16 mouse cellular contexts compared by ENCODE assay signal in the genomic region with DNA sequence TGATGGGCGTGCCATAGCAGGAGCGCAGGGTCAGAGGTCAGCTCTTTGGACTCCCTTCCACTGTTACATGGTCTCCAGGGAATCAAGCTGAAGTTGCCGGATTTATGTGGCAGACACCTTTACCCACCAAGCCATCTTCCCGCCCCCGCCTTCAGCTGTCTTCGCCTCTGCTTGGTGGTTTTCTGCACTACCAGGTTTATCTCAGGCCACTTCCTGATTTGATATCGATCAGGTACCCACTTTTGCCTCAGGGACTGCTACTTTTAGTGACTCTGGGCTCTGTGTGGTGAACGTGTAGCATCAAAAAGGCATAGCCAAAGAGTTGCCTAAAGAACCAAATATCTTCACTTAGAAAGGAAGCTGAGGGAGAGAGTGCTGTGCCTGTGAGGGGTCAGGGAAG.
DNase-seq lines count a peak whose midpoint lies in the region; ATAC-seq and TF ChIP-seq lines count a peak whose summit lies in the region.
"Had no signal": no experiment of that assay in that cellular context is flagged by ENCODE, and none has a peak within 500 bp of the region (broad histone marks: within the 10 kb centered on the region; RNA-seq: fewer than 3 reads in every experiment).

No protein-coding gene starts in this region.

- no peak for ATAC-seq in midbrain, embryonic 11.5 days (ENCODE audit: low FRiP score)
- no peak for ATAC-seq in stomach, postnatal 0 days (ENCODE audit: low FRiP score, low TSS enrichment)
- ATAC-seq: inflammation-experienced regulatory T-cells, adult 6 months had no signal

- intact Hi-C loops in gastrocnemius, adult 2 months (cut with DNase I), result no loop called here
- intact Hi-C loops in gastrocnemius, postnatal 14 days (cut with DNase I; ENCODE audit: low total_unique reads), result no loop called here

- H3K36me3 ChIP-seq in midbrain, embryonic 10.5 days, result peaks cover 29% of the 10 kb centered on the region
- H3K36me3 ChIP-seq in midbrain, embryonic 11.5 days (ENCODE audit: control insufficient read depth, insufficient read depth, low read length), result no peaks in the 10 kb centered on the region
- no peaks in the 10 kb centered on the region for H3K36me3 ChIP-seq in macrophage (ENCODE audit: inconsistent target)
- H3K36me3 ChIP-seq in stomach, postnatal 0 days (ENCODE audit: control insufficient read depth, insufficient read depth, low read length), result peaks cover 2% of the 10 kb centered on the region; the same call in 1 of the 2 replicates
- H3K36me3 ChIP-seq: midbrain, embryonic 12.5 days had no signal

- TF ChIP-seq EP300 in stomach, postnatal 0 days (optimal IDR thresholded peaks at IDR 0.05), result no peak

- H3K9me3 ChIP-seq in midbrain, embryonic 10.5 days (replicated peaks), result no peaks in the 10 kb centered on the region
- H3K9me3 ChIP-seq in midbrain, embryonic 11.5 days (ENCODE audit: control insufficient read depth, low read length), result no peaks in the 10 kb centered on the region
- no peaks in the 10 kb centered on the region for H3K9me3 ChIP-seq in stomach, postnatal 0 days (ENCODE audit: control insufficient read depth, low read length)
- H3K9me3 ChIP-seq: midbrain, embryonic 12.5 days had no signal

- no peak overlapping the region for H3K4me3 ChIP-seq in gastrocnemius, adult 2 months
- no peak overlapping the region for H3K4me3 ChIP-seq in midbrain, embryonic 10.5 days
- no peak overlapping the region for H3K4me3 ChIP-seq in midbrain, embryonic 11.5 days (ENCODE audit: low read depth, low read length)
- H3K4me3 ChIP-seq in macrophage (ENCODE audit: inconsistent target), result no peak overlapping the region
- no peak overlapping the region for H3K4me3 ChIP-seq in stomach, postnatal 0 days (ENCODE audit: low read depth, low read length)
- H3K4me3 ChIP-seq: midbrain, embryonic 12.5 days had no signal

- H3K4me2 ChIP-seq in midbrain, embryonic 11.5 days, result no peak overlapping the region
- no peak overlapping the region for H3K4me2 ChIP-seq in stomach, postnatal 0 days (replicated peaks; ENCODE audit: low read depth)
- H3K4me2 ChIP-seq: lung, embryonic 14.5 days; midbrain, embryonic 12.5 days had no signal

- peaks cover 42% of the 10 kb centered on the region for H3K79me2 ChIP-seq in macrophage (ENCODE audit: inconsistent target)

- no peak for DNase-seq in gastrocnemius, adult 2 months
- DNase-seq in gastrocnemius, postnatal 14 days, result no peak
- no peak for DNase-seq in midbrain, embryonic 10.5 days (ENCODE audit: low spot score)
- no peak for DNase-seq in midbrain, embryonic 11.5 days (ENCODE audit: low spot score, missing footprints)
- DNase-seq in stomach, postnatal 0 days (ENCODE audit: low spot score), result no peak
- DNase-seq in spleen, adult 18-20 months, result no peak
- DNase-seq in right cerebral cortex, postnatal 10 days (ENCODE audit: low spot score in 2 of 2), result no peak
- DNase-seq: adrenal gland, postnatal 25 days; B cell, adult 2 months; cerebellum, postnatal 25 days; heart, postnatal 14 days; lung, embryonic 14.5 days; thymus, adult 18-20 months had no signal

- 88% methylated on average over 8 of the region's 8 CpGs for WGBS in midbrain, embryonic 10.5 days
- WGBS in midbrain, embryonic 11.5 days, result 87% methylated on average over 8 of the region's 8 CpGs
- 74% methylated on average over 8 of the region's 8 CpGs for WGBS in macrophage (ENCODE audit: missing documents)
- WGBS in stomach, postnatal 0 days, result 89% methylated on average over 8 of the region's 8 CpGs

- peak overlapping the region; percentile 67; the same call in 1 of the 2 replicates for H3K27ac ChIP-seq in gastrocnemius, adult 2 months
- peak overlapping the region; percentile 53; the same call in 1 of the 2 replicates for H3K27ac ChIP-seq in midbrain, embryonic 10.5 days (replicated peaks)
- no peak overlapping the region for H3K27ac ChIP-seq in midbrain, embryonic 11.5 days (ENCODE audit: low read depth, low read length)
- peak overlapping the region; percentile 95 for H3K27ac ChIP-seq in macrophage
- H3K27ac ChIP-seq in stomach, postnatal 0 days (replicated peaks), result peak overlapping the region; percentile 70

- no peak overlapping the region for H3K9ac ChIP-seq in midbrain, embryonic 11.5 days (ENCODE audit: low read length)
- H3K9ac ChIP-seq in stomach, postnatal 0 days (ENCODE audit: low read length), result no peak overlapping the region
- H3K9ac ChIP-seq: lung, embryonic 14.5 days; midbrain, embryonic 12.5 days had no signal

- peaks cover 38% of the 10 kb centered on the region for H3K4me1 ChIP-seq in midbrain, embryonic 10.5 days
- H3K4me1 ChIP-seq in midbrain, embryonic 11.5 days (ENCODE audit: control insufficient read depth, insufficient read depth, low read length), result peaks cover 9% of the 10 kb centered on the region; the same call in 1 of the 2 replicates
- peaks cover 14% of the 10 kb centered on the region for H3K4me1 ChIP-seq in stomach, postnatal 0 days (replicated peaks; ENCODE audit: control insufficient read depth, insufficient read depth)

- no peaks in the 10 kb centered on the region for H3K27me3 ChIP-seq in midbrain, embryonic 10.5 days (ENCODE audit: low read depth, poor library complexity, severe bottlenecking)
- H3K27me3 ChIP-seq in midbrain, embryonic 11.5 days (ENCODE audit: control insufficient read depth, insufficient read depth, low read length), result no peaks in the 10 kb centered on the region
- no peaks in the 10 kb centered on the region for H3K27me3 ChIP-seq in stomach, postnatal 0 days (ENCODE audit: control insufficient read depth, insufficient read depth, low read length)
- H3K27me3 ChIP-seq: midbrain, embryonic 12.5 days had no signal

- no peak for TF ChIP-seq CTCF in gastrocnemius, adult 2 months (IDR thresholded peaks at IDR 0.05)
- TF ChIP-seq CTCF in stomach, postnatal 0 days (IDR thresholded peaks at IDR 0.05; ENCODE audit: low read depth), result no peak
